Mouse (Mus musculus) heart, adult 10 weeks (tissue): ENCODE data around the gene Zc3h15. TPM values are rescaled to one million over a fixed set of nuclear protein-coding genes. Genes with fewer than 3 reads are reported as not detected.

Experiments used
- polyA plus RNA-seq: library from polyadenylated mRNA; stranded (reverse); fragments of 350-450 nt; fragmentation: Illumina TruSeq; extraction: RNeasy Lipid Tissue Mini Kit (QIAGEN cat#74804); gene quantifications from one replicate; pipeline ENCODE4 v1.2.3, GENCODE M21; 2014; ENCODE audit warnings: low read depth, low replicate concordance

Gene Zc3h15
- polyA plus RNA-seq = 58.0 TPM

DNA sequence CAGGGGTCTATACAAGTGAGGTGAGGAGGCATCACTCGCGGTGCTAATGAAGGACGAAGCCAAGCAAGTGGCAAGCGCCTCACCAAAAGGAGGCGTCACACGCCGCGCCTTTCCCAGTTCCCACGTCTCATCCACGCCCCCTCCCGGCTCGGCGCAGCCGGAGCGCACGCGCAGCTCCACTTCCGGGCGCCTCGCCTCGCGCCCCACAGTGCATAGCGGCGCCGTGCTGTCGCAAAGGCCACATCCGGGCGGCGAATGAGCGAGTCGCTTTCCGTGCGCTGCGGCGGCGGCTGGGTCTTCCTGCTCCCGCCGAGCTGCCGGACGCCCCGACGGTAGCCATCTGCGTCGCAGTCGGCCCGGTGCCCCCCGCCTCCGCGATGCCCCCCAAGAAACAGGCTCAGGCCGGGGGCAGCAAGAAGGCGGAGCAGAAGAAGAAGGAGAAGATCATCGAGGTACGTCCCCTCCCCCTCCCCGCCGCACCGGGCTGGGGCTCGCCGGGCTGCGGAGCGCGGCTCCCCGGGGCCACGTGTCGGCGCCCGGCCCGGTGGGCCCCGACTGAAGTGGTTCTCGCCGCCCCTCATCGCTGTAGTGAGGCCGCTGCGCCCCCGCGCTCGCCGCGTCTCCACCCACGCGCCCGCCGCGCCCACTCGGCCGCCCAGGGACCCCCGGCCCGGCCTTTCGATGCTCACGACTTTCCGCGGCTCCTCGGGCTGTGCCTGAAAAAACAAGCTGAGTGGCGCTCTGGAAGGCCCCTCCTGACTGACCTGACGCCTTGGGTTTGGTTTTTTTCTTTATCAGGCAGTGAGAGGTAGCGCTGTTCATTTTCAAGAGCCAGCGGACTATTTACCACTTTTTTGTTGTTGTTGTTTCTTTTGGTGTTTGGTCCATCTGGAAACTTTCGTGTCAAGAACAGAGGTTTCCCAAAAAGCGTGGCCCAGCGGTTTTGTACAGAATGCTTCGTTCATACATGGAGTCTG lies at the start of gene Zc3h15:
Gene Zc3h15, plus strand, starts transcription at position 160 of the 977 bp plus-strand sequence.

Other genes with a start within 250 kb of the Zc3h15 start
- gene Itgav, start 80.0 kb downstream of the Zc3h15 start, polyA plus RNA-seq = 18.7 TPM
- 0.55 TPM for gene Fam171b, start 168.2 kb downstream of the Zc3h15 start, polyA plus RNA-seq